Mouse (Mus musculus) limb, embryonic 12.5 days (tissue): ENCODE results near the gene 1110059G10Rik. TPM values are rescaled to one million over a fixed set of nuclear protein-coding genes. Genes with fewer than 3 reads are reported as not detected.

Experiments used
- polyA plus RNA-seq: library from polyadenylated mRNA; unstranded; fragments of >200 nt; fragmentation: Nextera tagmentation; extraction: Ambion mirVana; gene quantifications from 2 replicates; pipeline ENCODE4 v1.2.1, GENCODE M21; 2016

The 1110059G10Rik gene
- polyA plus RNA-seq, 1 experiment from 2014 or later, result 32.7 TPM

Other genes starting within 250 kb of the 1110059G10Rik start
- gene Topaz1, start 203.7 kb downstream of the 1110059G10Rik start, polyA plus RNA-seq, result not detected in 2 replicates
- 6.5 and 7.4 TPM in 2 replicates for gene Tcaim, start 145.5 kb downstream of the 1110059G10Rik start, polyA plus RNA-seq
- 0.49 and 0.71 TPM in 2 replicates for gene Gm35549, start 107.0 kb downstream of the 1110059G10Rik start, polyA plus RNA-seq
- gene Zfp445, start 85.0 kb downstream of the 1110059G10Rik start, polyA plus RNA-seq, result 107 and 109 TPM in 2 replicates
- 4.1 and 4.8 TPM in 2 replicates for gene Zkscan7, start 65.3 kb downstream of the 1110059G10Rik start, polyA plus RNA-seq
- gene Zfp105, start 27.9 kb downstream of the 1110059G10Rik start, polyA plus RNA-seq, result 34.4 and 35.8 TPM in 2 replicates
- gene Kif15, start within 50 bp of the 1110059G10Rik start, polyA plus RNA-seq, result 75.4 and 86.7 TPM in 2 replicates
- 15.9 and 19.5 TPM in 2 replicates for gene Tmem42, start 70.3 kb upstream of the 1110059G10Rik start, polyA plus RNA-seq
- gene Tgm4, start 83.7 kb upstream of the 1110059G10Rik start, polyA plus RNA-seq, result 0.47 and 0.51 TPM in 2 replicates
- 74.4 TPM in 2 replicates for gene Zdhhc3, start 162.2 kb upstream of the 1110059G10Rik start, polyA plus RNA-seq
- 85.7 and 88.2 TPM in 2 replicates for gene Exosc7, start 162.2 kb upstream of the 1110059G10Rik start, polyA plus RNA-seq
- gene Clec3b, start 199.9 kb upstream of the 1110059G10Rik start, polyA plus RNA-seq, result not detected in 2 replicates